Mouse (Mus musculus) thymus, adult 2 months (tissue): ENCODE results near the gene Flnb. TPM values are rescaled to one million over a fixed set of nuclear protein-coding genes. Genes with fewer than 3 reads are reported as not detected.

Source experiments
- DNase-seq: peaks from one replicate; pipeline ENCODE4 v3.0.0; 2021
- H3K27ac ChIP-seq: fragments of 200-500 bp; 2 replicates; pipeline ENCODE4 v1.5.1; 2012; ENCODE audit warnings: low read length, control low read depth; ENCODE audit not compliant: control insufficient read depth, insufficient read depth
- H3K27me3 ChIP-seq: fragments of 200-500 bp; 2 replicates; pipeline ENCODE4 v1.6.1; 2012; ENCODE audit warnings: mild to moderate bottlenecking, low read length, moderate library complexity, mixed read lengths; ENCODE audit not compliant: control insufficient read depth, insufficient read depth
- H3K36me3 ChIP-seq: fragments of 200-500 bp; 2 replicates; pipeline ENCODE4 v1.6.1; 2012; ENCODE audit warnings: mild to moderate bottlenecking, low read length, moderate library complexity; ENCODE audit not compliant: control insufficient read depth, insufficient read depth
- H3K4me1 ChIP-seq: fragments of 200-500 bp; replicated peaks from 2 replicates; pipeline ENCODE4 v1.6.1; 2012; ENCODE audit warnings: low read length; ENCODE audit not compliant: control insufficient read depth, insufficient read depth
- H3K4me3 ChIP-seq: fragments of 200-500 bp; 2 replicates; pipeline ENCODE4 v1.5.1; 2012; ENCODE audit warnings: mild to moderate bottlenecking, low read length, control low read depth, moderate library complexity; ENCODE audit not compliant: control insufficient read depth, insufficient read depth
- CTCF ChIP-seq: fragments of 200-500 bp; IDR thresholded peaks from 2 replicates; pipeline ENCODE4 v1.5.1; 2012; ENCODE audit warnings: mild to moderate bottlenecking, control low read depth, low read length, moderate library complexity, borderline replicate concordance; ENCODE audit not compliant: control insufficient read depth, poor library complexity, insufficient read depth; ENCODE audit errors: extremely low read depth
- POLR2A ChIP-seq: fragments of 200-500 bp; IDR thresholded peaks from 2 replicates; pipeline ENCODE4 v1.6.1; 2012; ENCODE audit warnings: mild to moderate bottlenecking, low read length, control low read depth, moderate library complexity; ENCODE audit not compliant: control insufficient read depth, poor library complexity, insufficient read depth; ENCODE audit errors: extremely low read depth
- WGBS: fragments of 180-500 bp; shearing (Covaris S2); methylation state at CpG from one replicate; pipeline ENCODE4 v1.1.7; 2018; 5-methylcytosine and 5-hydroxymethylcytosine counted together
- polyA plus RNA-seq: library from polyadenylated mRNA; depleted of rRNA; stranded (reverse); fragments of >200 nt; gene quantifications from 2 replicates; pipeline ENCODE4 v1.2.3, GENCODE M21; 2012

Flnb gene
- polyA plus RNA-seq, 1 experiment, result 26.4 TPM

- WGBS, result 5% methylated on average over 30 of the region's 30 CpGs
- Histone ChIP-seq H3K4me1 (peaks cover 12% of the 10 kb centered on the region), H3K36me3 (no peaks in the 10 kb centered on the region), H3K27ac (no peak within 1 kb of the TSS), H3K4me3 (peak within 1 kb of the TSS; percentile 38), H3K27me3 (no peaks in the 10 kb centered on the region)
- peak; percentile 44 for DNase-seq
- TF ChIP-seq CTCF (no peak), POLR2A (no peak)
Observed at GRCm38 (mm10) chr14:7791532-7792159, 26.1 kb upstream of the Flnb start, which contains the start of gene Gm26661. Gm26661 (plus strand) TSS chr14:7791587.

GRCm38 (mm10) chr14:7795961-7796360 lies 21.8 kb upstream of the Flnb start:
- Histone ChIP-seq H3K36me3 (no peaks in the 10 kb centered on the region), H3K4me3 (no peak overlapping the region), H3K4me1 (peaks cover 11% of the 10 kb centered on the region), H3K27ac (no peak overlapping the region), H3K27me3 (no peaks in the 10 kb centered on the region)
- 98% methylated on average over 4 of the region's 4 CpGs for WGBS
- DNase-seq, result no peak
- TF ChIP-seq CTCF (no peak), POLR2A (no peak)

GRCm38 (mm10) chr14:7800611-7801010 lies 17.1 kb upstream of the Flnb start:
- DNase-seq, result no peak
- TF ChIP-seq POLR2A (no peak), CTCF (no peak)
- H3K27me3 ChIP-seq, result no peaks in the 10 kb centered on the region
- H3K27ac ChIP-seq, result no peak overlapping the region
- no peaks in the 10 kb centered on the region for H3K4me1 ChIP-seq
- no peak overlapping the region for H3K4me3 ChIP-seq
- H3K36me3 ChIP-seq, result no peaks in the 10 kb centered on the region

- H3K27me3 ChIP-seq, result no peaks in the 10 kb centered on the region
- no peak overlapping the region for H3K27ac ChIP-seq
- H3K36me3 ChIP-seq, result no peaks in the 10 kb centered on the region
- 13% methylated on average over 4 of the region's 4 CpGs for WGBS
- no peaks in the 10 kb centered on the region for H3K4me1 ChIP-seq
- TF ChIP-seq POLR2A, result no peak
- TF ChIP-seq CTCF, result peak; percentile 48; the same call in 1 of the 2 replicates
- no peak overlapping the region for H3K4me3 ChIP-seq
- peak; percentile 40 for DNase-seq
Observed at GRCm38 (mm10) chr14:7801831-7802230, 15.9 kb upstream of the Flnb start.

- WGBS, result 50% methylated on average over 4 of the region's 4 CpGs
- Histone ChIP-seq H3K4me1 (no peaks in the 10 kb centered on the region), H3K36me3 (no peaks in the 10 kb centered on the region), H3K27me3 (no peaks in the 10 kb centered on the region), H3K4me3 (no peak overlapping the region), H3K27ac (no peak overlapping the region)
- no peak for TF ChIP-seq POLR2A
- TF ChIP-seq CTCF, result no peak
- DNase-seq, result no peak
Observed at GRCm38 (mm10) chr14:7803874-7804557, 13.7 kb upstream of the Flnb start.

GRCm38 (mm10) chr14:7804558-7804905 lies 13.2 kb upstream of the Flnb start:
- 96% methylated on average over 2 of the region's 2 CpGs for WGBS
- Histone ChIP-seq H3K4me3 (no peak overlapping the region), H3K36me3 (no peaks in the 10 kb centered on the region), H3K4me1 (no peaks in the 10 kb centered on the region), H3K27ac (no peak overlapping the region), H3K27me3 (no peaks in the 10 kb centered on the region)
- DNase-seq, result no peak
- TF ChIP-seq POLR2A, result no peak
- no peak for TF ChIP-seq CTCF

GRCm38 (mm10) chr14:7807711-7808110 lies 10.0 kb upstream of the Flnb start:
- no peak for DNase-seq
- no peak overlapping the region for H3K4me3 ChIP-seq
- no peaks in the 10 kb centered on the region for H3K36me3 ChIP-seq
- WGBS, result 95% methylated on average over 4 of the region's 4 CpGs
- TF ChIP-seq POLR2A (no peak), CTCF (no peak)
- H3K4me1 ChIP-seq, result no peaks in the 10 kb centered on the region
- no peaks in the 10 kb centered on the region for H3K27me3 ChIP-seq
- H3K27ac ChIP-seq, result no peak overlapping the region
